Mouse (Mus musculus): ENCODE measurements around the gene Bfar. TPM values are rescaled to one million over a fixed set of nuclear protein-coding genes. Genes with fewer than 3 reads are reported as not detected.
"Not testable (repeated sequence)": the region's sequence is repeated elsewhere in the genome, so short reads cannot be mapped to it uniquely, and the experiment has no call there.

Gene Bfar
- polyA plus RNA-seq, 1 experiment = 21.7 TPM

GRCm38 (mm10) chr16:13714910-13715309, 43.3 kb downstream of the Bfar start:
- DNase-seq = no peak
- Histone ChIP-seq H3K4me3 (replicated peaks; ENCODE audit: extremely low read depth, low read depth, low read length) (no peak overlapping the region), H3K4me1 (ENCODE audit: control insufficient read depth, insufficient read depth, low read length) (no peaks in the 10 kb centered on the region)
- no peak for TF ChIP-seq POLR2A (IDR thresholded peaks at IDR 0.05; ENCODE audit: borderline replicate concordance, extremely low read depth, low read depth, low read length)
- no peak for TF ChIP-seq CTCF (IDR thresholded peaks at IDR 0.05; ENCODE audit: insufficient read depth, low read length)
- 82% methylated on average over 3 of the region's 3 CpGs for WGBS

DNA sequence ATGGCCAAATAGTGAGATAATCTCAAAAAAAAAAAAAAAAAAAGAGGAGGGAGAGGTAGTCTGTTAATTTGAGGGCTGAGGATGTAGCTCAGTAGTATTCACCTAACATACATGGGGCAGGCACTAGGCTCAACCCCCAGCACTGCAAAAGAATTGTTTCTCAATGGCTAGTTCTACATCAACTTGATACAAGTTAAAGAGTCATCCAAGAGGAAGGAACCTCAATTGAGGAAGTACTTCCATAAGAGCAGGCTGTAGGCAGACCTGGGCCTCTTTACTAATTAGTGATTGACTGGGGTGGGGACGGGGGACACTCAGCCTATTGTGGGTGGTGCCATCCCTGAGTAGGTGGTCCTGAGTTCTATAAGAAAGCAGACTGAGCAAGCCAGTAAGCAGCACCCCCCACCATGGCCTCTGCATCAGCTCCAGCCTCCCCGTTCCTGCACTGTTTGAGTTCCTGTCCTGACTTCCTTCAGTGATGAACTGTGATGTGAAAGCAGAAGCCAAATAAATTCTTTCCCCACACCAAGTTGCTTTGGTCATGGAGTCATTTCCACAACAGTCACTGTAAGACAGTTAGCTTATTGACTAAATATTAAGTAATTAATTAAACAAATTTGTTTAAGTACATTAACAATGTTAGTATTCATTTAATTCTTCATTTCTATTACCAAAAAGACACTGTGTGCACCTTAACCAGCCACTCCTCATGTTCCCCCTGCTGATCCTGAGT, 45.3 kb downstream of the Bfar start:
- no peaks in the 10 kb centered on the region for H3K4me1 ChIP-seq (ENCODE audit: control insufficient read depth, insufficient read depth, low read length)
- H3K4me3 ChIP-seq (replicated peaks; ENCODE audit: extremely low read depth, low read depth, low read length) = no peak overlapping the region
- DNase-seq = no peak
- WGBS = 67% methylated on average over 2 of the region's 2 CpGs
- TF ChIP-seq CTCF (IDR thresholded peaks at IDR 0.05; ENCODE audit: insufficient read depth, low read length) (no peak), POLR2A (IDR thresholded peaks at IDR 0.05; ENCODE audit: borderline replicate concordance, extremely low read depth, low read depth, low read length) (no peak)

DNA sequence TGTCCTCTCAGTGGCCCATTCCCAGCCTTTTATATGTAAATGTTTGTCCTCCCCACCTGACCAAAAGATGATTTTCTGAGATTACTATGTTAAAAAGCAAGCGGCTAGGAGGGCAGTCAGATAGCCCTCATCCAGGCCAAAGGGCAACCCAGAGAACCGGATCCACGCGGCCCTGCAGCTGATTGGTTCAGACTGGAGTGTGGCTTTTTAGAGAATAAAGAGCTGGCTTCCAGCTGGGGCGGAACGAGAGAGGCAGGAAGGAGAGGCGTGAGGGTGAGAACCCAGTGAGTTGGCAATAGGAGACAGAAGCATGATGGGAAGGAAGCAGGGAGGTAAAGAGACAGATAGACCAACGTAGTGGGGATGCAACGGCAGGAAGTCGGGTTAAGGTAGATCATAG, 51.3 kb downstream of the Bfar start:
- Histone ChIP-seq H3K4me3 (replicated peaks; ENCODE audit: extremely low read depth, low read depth, low read length) (no peak overlapping the region), H3K4me1 (ENCODE audit: control insufficient read depth, insufficient read depth, low read length) (no peaks in the 10 kb centered on the region)
- no peak for DNase-seq
- TF ChIP-seq CTCF (IDR thresholded peaks at IDR 0.05; ENCODE audit: insufficient read depth, low read length) (no peak), POLR2A (IDR thresholded peaks at IDR 0.05; ENCODE audit: borderline replicate concordance, extremely low read depth, low read depth, low read length) (no peak)
- WGBS = 41% methylated on average over 10 of the region's 10 CpGs

DNA sequence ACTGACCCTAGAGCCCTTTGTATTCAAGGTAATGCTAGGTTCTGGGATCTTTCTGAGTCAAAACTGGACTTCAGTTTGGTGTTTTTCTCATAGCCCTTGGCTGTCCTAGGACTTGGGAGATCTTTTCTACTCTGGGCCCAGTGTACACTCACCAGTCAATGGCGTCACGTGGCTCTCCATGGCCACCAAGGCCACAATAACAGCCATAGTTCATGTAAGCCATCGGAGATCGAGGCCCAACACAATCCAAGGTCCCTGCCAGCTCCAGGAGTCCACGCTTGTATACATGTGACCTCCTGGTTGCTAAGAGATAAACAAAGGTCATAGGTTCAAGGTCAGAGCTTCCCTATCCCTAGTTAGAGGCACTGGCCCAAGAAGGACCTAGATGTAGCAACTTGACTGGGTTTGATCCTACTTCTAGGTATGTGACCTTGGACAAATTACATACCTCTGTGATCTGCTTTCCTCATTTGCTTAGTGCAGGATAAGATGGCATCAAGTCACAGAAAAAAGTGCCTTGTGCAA, 56.2 kb downstream of the Bfar start:
- H3K4me1 ChIP-seq (ENCODE audit: control insufficient read depth, insufficient read depth, low read length) = no peaks in the 10 kb centered on the region
- no peak overlapping the region for H3K4me3 ChIP-seq (replicated peaks; ENCODE audit: extremely low read depth, low read depth, low read length)
- WGBS = 71% methylated on average over 5 of the region's 5 CpGs
- DNase-seq = no peak
- no peak for TF ChIP-seq POLR2A (IDR thresholded peaks at IDR 0.05; ENCODE audit: borderline replicate concordance, extremely low read depth, low read depth, low read length)
- no peak for TF ChIP-seq CTCF (IDR thresholded peaks at IDR 0.05; ENCODE audit: insufficient read depth, low read length)

- TF ChIP-seq CTCF (IDR thresholded peaks at IDR 0.05; ENCODE audit: insufficient read depth, low read length) (no peak), POLR2A (IDR thresholded peaks at IDR 0.05; ENCODE audit: borderline replicate concordance, extremely low read depth, low read depth, low read length) (no peak)
- WGBS = 80% methylated on average over 4 of the region's 4 CpGs
- Histone ChIP-seq H3K4me3 (replicated peaks; ENCODE audit: extremely low read depth, low read depth, low read length) (no peak overlapping the region), H3K4me1 (ENCODE audit: control insufficient read depth, insufficient read depth, low read length) (no peaks in the 10 kb centered on the region)
- no peak for DNase-seq
Observed at GRCm38 (mm10) chr16:13729428-13729827, 57.8 kb downstream of the Bfar start.

GRCm38 (mm10) chr16:13730285-13731255, 58.9 kb downstream of the Bfar start, which contains the start of gene Pla2g10:
Gene Pla2g10 (minus strand): TSS chr16:13730983.
- H3K4me1 ChIP-seq (ENCODE audit: control insufficient read depth, insufficient read depth, low read length) = no peaks in the 10 kb centered on the region
- H3K4me3 ChIP-seq (replicated peaks; ENCODE audit: extremely low read depth, low read depth, low read length) = no peak within 1 kb of the TSS
- 17% methylated on average over 26 of the region's 26 CpGs for WGBS
- no peak for DNase-seq
- TF ChIP-seq POLR2A (IDR thresholded peaks at IDR 0.05; ENCODE audit: borderline replicate concordance, extremely low read depth, low read depth, low read length) (no peak), CTCF (IDR thresholded peaks at IDR 0.05; ENCODE audit: insufficient read depth, low read length) (no peak)

- Histone ChIP-seq H3K4me1 (ENCODE audit: control insufficient read depth, insufficient read depth, low read length) (no peaks in the 10 kb centered on the region), H3K4me3 (replicated peaks; ENCODE audit: extremely low read depth, low read depth, low read length) (no peak overlapping the region)
- TF ChIP-seq CTCF (IDR thresholded peaks at IDR 0.05; ENCODE audit: insufficient read depth, low read length) (no peak), POLR2A (IDR thresholded peaks at IDR 0.05; ENCODE audit: borderline replicate concordance, extremely low read depth, low read depth, low read length) (no peak)
- no peak for DNase-seq
- WGBS = 62% methylated on average over 3 of the region's 3 CpGs
Observed at GRCm38 (mm10) chr16:13732786-13733185, 61.1 kb downstream of the Bfar start.

- WGBS = 14% methylated on average over 9 of the region's 9 CpGs
- peak; percentile 75 for DNase-seq
- Histone ChIP-seq H3K4me1 (ENCODE audit: control insufficient read depth, insufficient read depth, low read length) (no peaks in the 10 kb centered on the region), H3K4me3 (replicated peaks; ENCODE audit: extremely low read depth, low read depth, low read length) (no peak overlapping the region)
- no peak for TF ChIP-seq POLR2A (IDR thresholded peaks at IDR 0.05; ENCODE audit: borderline replicate concordance, extremely low read depth, low read depth, low read length)
- TF ChIP-seq CTCF (IDR thresholded peaks at IDR 0.05; ENCODE audit: insufficient read depth, low read length) = peak; percentile 84
Observed at GRCm38 (mm10) chr16:13733518-13734137, 62.0 kb downstream of the Bfar start.

DNA sequence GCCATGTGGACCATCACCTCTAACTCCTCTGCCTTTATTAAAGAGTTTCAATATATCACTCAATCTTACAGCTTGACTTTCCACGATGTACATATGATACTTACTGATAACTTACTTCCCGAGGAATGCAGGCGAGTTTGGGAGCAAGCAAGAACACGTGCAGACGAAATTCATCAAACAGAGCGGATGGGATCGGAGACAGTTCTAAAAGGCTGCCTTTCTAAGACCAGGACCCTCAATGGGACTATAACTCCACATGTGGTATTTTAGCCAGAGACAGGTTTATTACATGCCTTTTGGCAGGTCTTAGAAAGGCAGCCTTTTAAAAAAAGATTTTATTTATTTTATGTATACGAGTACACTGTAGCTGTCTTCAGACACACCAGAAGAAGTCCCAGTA, 64.3 kb downstream of the Bfar start:
- TF ChIP-seq CTCF (IDR thresholded peaks at IDR 0.05; ENCODE audit: insufficient read depth, low read length) (no peak), POLR2A (IDR thresholded peaks at IDR 0.05; ENCODE audit: borderline replicate concordance, extremely low read depth, low read depth, low read length) (no peak)
- H3K4me3 ChIP-seq (replicated peaks; ENCODE audit: extremely low read depth, low read depth, low read length) = no peak overlapping the region
- WGBS = 66% methylated on average over 8 of the region's 8 CpGs
- DNase-seq = no peak
- no peaks in the 10 kb centered on the region for H3K4me1 ChIP-seq (ENCODE audit: control insufficient read depth, insufficient read depth, low read length)

GRCm38 (mm10) chr16:13739044-13739443, 67.4 kb downstream of the Bfar start:
- not testable (repeated sequence) for H3K4me1 ChIP-seq (ENCODE audit: control insufficient read depth, insufficient read depth, low read length); DNase-seq; H3K4me3 ChIP-seq (replicated peaks; ENCODE audit: extremely low read depth, low read depth, low read length)
- WGBS = 59% methylated on average over 4 of the region's 4 CpGs

All from lung, adult 2 months (tissue).